Mouse (Mus musculus) adrenal gland, postnatal 4 days (tissue): ENCODE results near the gene Pi4kb. TPM values are rescaled to one million over a fixed set of nuclear protein-coding genes. Genes with fewer than 3 reads are reported as not detected.
A peak's percentile ranks its signal among the peaks of the same experiment; 100 is the strongest.
"Not testable (repeated sequence)": the region's sequence is repeated elsewhere in the genome, so short reads cannot be mapped to it uniquely, and the experiment has no call there.

Source experiments
- DNase-seq, 2 experiments: peaks; one replicate each; pipeline ENCODE4 v3.0.0; 2021 to 2022; ENCODE audit warnings: low spot score in 2 of 2, mixed read lengths in 2 of 2
- total RNA-seq, 2 experiments: library from RNA; stranded (reverse); gene quantifications; 2 replicates each; pipeline ENCODE4 v1.2.3; 2021

The Pi4kb gene
- total RNA-seq, 2 experiments from 2014 or later, result 51.8 to 56.2 TPM

DNA sequence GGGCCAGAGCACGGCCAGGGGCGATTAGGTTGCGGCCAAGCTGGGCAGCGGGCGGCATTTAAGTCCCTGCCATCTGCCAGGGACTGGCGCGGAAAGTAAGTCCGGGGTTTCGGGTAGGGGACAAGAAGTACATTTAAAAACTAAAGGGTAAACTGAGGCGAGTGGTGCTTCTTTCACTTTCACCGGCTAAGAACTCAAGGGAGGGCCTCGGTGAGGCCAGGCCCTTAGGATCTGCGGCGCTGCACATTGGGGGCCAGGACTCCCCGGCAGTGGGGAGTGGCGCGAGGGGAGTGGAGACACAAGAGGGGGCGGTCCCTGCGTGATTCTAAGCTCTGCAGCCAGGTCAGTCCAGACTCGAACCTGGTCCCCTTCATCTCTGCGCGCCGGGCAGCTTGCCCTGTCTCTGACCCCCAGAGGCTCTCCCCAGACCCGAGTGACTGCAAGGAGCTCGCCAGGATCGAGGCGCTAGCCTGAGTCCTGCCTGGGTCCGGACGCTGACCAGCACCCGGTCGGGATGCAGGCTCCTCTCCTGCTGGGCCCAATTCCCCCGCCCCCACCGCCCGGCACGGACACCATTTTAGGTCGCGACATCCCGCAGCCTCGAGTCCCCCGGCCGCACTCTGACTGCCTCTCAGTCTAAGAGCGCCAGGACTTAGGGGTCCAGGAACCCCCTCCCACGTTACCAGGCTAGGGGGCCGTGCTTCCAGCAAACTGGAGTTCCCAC is 40.1 kb downstream of the Pi4kb start:
- peak in 1 of 2 experiments; percentile 43 for DNase-seq

DNA sequence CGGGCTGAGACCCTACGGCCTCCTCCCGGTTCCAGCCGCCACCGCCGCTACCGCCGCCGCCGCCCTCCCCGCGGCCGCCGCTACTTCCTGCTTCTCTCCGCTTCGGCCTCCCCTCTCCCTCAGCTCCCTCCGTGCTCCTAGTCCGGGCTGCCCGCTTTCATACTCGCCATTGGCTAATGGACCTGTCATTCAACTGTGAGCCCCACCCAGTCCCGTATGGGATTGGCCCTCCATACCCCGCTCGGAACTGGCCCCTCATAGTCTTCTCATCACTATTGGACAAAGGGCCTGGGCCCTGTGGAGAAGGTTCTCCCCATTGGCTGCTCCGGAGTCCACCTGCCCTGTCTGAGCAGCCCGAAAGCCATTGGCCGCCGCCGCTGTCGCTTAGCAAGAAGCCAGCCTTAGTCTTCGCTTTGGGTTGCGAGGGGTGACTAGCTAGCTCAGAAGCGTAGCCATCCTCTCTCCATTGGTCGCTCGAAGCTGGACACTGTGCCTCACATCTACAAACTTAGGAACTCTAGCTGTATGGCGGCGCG is 40.9 kb downstream of the Pi4kb start, which contains the start of gene Zfp687:
Zfp687 (minus strand) TSS at position 112 of the 536 bp plus-strand sequence.
- DNase-seq, result peak; percentile 92 to 96

DNA sequence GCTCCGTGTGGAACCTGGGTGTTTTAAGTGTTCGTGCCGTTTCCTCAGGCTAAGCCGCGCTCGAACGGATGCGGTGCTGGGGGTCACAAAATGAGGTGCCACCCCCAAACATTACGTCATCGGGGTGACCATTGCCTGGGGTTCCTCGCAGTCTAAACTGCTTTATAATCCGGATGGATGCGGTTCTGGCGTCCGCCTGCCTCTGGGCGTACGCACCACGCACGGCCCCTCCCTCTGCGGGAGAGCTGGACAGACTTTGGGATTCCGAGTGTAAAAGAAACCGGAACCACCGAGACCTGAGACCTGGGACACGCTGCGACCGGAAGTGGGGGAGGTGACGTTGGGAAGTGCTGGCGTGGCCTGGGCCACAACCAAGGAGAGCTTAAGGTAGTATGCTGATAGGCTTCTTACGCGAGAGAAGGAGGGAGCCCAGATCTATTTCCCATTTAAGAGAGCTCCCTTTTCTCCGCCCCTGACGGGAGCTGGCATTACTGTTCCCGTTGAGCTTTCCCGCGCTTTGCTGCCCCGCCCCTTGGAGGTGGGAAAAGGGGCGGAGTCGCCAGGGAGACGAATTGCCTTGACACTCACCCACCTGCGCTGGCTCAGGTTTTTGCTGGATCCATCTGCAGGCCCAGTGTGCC is 41.5 kb downstream of the Pi4kb start:
- DNase-seq, result peak; percentile 77 to 89

GRCm38 (mm10) chr3:95016532-95017056 is 42.1 kb downstream of the Pi4kb start:
- no peak for DNase-seq

DNA sequence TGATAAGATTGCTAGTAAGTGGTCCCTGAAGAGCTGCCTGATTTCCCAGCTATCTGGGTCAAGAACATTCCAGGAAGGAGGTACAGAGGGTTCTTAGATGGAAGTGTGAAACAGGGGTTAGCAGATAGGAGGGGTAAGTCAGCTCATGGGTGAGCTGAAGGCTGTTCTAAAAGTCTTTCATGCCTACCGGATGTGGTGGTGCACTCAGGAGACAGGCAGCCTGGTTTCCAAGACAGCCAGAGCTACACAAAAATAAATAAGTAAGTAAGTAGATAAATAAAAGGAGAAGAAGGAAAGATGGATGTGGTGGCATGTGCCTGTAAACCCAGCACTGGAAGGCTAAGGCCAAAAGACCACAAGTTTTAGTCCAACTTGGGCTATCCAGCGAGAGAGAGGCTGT is 44.2 kb downstream of the Pi4kb start:
- DNase-seq, result no peak

DNA sequence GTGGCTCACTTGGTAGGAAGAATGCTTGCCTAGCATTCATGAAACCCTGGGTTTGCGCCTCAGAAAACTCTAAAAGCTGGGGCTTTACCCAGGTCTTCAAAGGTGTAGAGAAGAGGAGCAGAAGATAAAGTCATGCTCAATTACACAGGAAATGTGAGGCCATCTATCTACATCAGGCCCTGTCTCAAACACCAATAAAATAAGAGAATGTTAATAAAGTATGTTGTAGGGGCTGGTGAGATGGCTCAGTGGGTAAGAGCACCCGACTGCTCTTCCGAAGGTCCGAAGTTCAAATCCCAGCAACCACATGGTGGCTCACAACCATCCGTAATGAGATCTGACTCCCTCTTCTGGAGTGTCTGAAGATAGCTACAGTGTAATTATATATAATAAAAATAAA is 46.4 kb downstream of the Pi4kb start:
- DNase-seq, result not testable (repeated sequence)

- no peak for DNase-seq
These were observed 50.0 kb downstream of the Pi4kb start for GRCm38 (mm10) chr3:95024551-95024950.

GRCm38 (mm10) chr3:95025202-95025601 is 50.7 kb downstream of the Pi4kb start:
- DNase-seq, result no peak

DNA sequence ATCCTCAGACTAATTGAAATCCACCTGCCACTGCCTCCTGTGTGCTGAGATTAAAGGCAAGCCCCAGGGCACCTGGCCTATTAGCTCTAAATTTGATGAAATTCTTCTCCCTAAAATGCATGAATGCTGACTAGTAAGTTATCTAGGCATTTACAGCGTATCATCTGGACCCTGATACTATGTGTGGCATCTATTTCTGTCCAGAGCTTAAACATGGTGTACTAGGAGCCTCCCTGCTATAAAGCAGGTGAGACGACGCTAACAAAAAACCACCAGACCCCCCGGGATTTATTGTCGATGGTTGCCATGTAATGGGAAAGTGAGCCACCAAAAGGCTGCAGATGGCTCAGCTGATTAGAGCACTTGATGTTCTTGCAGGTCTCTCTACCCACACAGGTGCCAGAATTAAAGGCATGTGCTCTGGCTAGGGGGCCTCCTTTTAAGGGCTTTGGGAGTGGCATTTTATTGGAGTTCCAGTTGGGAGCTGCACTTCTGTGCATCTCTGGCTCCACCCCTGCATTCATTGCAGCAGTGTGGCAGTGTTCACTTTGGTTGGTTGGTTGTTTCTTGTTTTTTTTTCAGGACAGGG is 52.6 kb downstream of the Pi4kb start:
- no peak for DNase-seq

DNA sequence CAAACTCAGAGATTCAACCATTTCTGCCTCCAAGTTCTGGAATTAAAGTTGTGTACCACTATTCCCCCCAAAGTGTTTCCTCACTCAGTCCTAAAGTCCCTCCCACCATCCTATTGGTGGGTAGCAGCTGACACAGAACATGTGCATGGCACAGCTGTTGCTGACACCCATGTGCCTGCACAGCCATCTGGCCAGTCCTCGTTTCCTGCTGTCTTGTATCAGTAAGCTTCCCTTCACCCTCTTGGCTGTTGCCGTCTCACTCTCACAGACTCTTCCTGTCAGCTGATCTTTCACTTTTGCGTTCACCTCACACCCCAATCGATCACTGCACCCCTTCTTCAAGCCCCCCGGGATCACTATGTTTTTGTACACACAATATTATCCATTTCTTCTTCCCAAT is 53.2 kb downstream of the Pi4kb start:
- DNase-seq, result no peak

DNA sequence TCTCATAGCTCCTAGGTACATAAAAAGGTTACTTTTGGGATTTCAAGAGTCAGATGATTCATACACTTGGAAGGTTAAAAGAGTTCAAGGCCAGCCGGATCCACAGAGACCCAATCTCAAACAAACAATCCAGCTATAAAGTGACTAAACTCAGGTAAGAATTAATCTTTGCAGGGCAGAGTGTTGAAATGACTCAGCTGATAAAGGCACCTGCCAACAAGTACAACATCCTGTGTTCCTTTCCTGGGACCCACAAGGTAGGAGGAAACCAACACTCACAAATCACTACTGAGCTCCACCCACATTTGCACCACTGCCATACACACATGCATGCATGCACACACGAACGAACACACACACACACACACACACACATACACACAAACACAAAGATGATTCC is 54.1 kb downstream of the Pi4kb start:
- DNase-seq, result no peak

GRCm38 (mm10) chr3:95029291-95029827 is 54.8 kb downstream of the Pi4kb start:
- not testable (repeated sequence) for DNase-seq

DNA sequence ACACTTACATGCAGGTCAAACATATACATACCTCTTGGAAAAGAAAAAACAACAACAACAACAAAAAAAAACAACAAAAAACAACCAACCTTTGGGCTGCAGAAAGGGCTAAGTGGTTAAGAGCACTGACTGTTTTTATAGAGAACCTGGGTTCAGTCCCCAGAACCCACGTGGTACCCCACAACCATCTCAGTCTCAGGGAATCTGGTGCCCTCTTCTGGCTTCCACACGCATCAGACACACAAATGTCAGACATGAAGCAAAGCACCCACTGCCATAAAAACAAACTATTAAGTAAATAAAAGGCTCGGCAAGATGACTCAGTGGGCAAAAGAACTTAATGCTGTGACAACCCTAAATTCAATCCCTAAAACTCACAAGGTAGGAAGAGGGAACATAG is 55.4 kb downstream of the Pi4kb start:
- DNase-seq, result no peak

GRCm38 (mm10) chr3:95041625-95042024 is 67.1 kb downstream of the Pi4kb start:
- DNase-seq, result no peak

DNA sequence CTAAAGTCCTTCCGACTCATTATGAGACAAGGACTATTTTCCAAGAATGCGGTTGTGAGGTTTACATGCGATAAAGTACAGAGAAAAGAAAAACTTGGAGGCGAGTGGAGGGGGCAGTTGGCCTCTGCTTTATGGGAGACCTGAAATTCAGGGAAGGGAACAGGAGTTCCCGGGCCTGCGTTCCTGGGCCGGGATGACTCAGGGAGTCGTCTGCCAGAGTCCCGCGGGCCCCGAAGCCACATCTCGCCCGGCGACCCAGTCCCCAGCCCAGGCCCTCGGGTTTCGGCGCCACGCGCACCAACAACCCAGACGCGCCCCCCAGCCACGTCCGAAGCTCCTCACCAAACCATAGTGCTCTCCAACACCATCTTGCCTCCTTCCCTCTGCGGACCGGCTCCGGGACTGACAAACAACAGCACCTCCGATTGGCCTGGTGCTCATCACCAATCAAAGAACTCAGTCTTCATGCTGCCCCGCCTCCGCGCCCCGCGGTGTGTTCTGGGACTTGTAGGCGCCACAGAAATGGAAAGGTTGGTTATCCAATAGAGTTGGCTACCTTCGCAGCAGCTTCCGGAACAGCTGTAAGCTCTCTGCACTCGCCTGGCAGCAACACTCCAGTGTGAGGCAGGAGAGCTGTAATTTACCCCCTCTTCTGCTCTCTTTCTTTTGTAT is 67.8 kb downstream of the Pi4kb start, which contains the start of gene Psmd4:
Psmd4 (minus strand) TSS at position 449 of the 672 bp plus-strand sequence.
- DNase-seq, result peak; percentile 81 to 94

- no peak for DNase-seq
These were observed 68.3 kb downstream of the Pi4kb start for GRCm38 (mm10) chr3:95042838-95043229.

DNA sequence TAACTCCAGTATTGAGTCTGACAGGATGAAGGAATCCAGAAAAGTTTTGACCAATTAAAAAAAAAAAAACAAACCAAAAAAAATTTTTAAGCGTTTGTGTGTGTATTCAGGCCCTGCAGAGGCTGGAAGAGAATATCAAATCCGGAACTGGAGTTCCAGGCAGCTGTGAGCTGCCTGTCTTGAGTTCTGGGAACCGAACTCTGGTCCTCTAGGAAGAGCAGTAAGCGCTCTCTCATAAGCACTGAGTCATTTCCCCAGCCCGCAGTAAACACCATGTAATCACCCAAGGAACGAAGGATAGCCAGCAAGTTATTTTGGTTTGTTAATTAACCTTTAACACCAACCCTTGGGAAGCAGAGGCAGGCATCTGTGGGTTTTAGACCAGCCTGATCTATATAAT is 68.7 kb downstream of the Pi4kb start:
- DNase-seq, result no peak

- DNase-seq, result no peak
These were observed 72.0 kb downstream of the Pi4kb start for GRCm38 (mm10) chr3:95046462-95047057.

- no peak for DNase-seq
These were observed 73.4 kb downstream of the Pi4kb start for GRCm38 (mm10) chr3:95047914-95048313.

DNA sequence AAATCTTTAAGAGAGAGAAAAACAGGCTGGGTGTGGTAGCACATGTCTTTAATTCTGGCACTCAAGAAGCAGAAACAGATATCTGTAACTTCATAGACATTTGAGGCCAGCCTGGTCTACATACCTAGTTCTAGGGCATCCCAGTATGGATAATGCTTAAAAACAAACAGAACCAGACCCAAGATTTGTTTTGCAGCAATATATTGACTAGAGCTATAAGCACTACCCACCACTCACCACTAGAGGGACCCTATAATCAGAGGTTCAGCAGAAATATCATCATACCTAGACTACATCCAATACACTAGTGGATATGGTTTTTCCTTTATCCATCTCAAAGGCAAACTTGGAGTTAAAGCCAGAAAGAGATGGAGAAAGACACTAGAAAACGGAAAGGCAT is 78.4 kb downstream of the Pi4kb start:
- DNase-seq, result no peak

DNA sequence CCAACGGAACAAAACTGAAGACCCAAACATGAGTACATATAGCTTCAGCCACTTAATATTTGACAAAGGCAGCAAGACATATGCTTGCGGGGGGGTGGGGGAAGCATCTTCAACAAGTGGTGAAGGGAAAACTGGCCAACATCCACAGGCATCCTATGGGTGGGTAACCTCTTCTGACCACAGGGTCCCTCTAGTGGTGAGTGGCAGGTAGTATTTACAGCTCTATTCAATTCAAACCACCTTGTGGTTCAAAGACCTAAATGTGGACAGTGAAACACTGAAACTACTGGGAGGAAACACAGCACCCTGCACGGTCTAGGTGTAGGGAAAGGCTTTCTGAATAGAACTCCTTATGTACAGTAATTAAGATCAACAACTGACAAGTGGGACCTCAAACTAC is 79.2 kb downstream of the Pi4kb start:
- DNase-seq, result no peak
